Mouse (Mus musculus) heart, adult 9 months (tissue): ENCODE data around the gene Gm45194.

Source experiments
- DNase-seq, 2 experiments: peaks; one replicate each; pipeline ENCODE4 v3.0.0; 2022; ENCODE audit warnings: low spot score in 2 of 2

The Gm45194 gene

DNA sequence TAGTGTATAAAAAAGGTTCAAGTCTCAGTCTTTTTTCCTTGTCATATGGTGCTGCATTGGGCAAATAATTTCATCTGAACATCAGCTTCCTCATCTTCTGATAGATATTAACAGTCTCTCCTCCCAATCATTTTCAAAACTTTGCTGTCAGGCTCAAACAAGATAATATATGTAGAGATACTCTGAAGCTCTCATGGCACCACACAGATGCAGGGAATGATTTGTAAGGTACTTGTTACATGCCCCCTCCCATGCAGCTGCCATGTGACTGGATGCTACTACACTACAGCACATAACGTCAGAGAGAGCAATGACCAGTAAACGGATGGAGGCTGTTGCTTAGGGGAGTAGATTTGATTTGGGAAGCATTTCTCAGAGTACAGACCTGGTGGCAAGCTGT is at the start of gene Gm45194:
Gm45194 (plus strand) TSS at position 301 of the 400 bp plus-strand sequence.
- DNase-seq = no peak

- no peak for DNase-seq
These were observed 35.3 kb upstream of the Gm45194 start for GRCm38 (mm10) chrX:111855878-111856277.

- DNase-seq = no peak
These were observed 9.9 kb upstream of the Gm45194 start for GRCm38 (mm10) chrX:111881251-111881650.

DNA sequence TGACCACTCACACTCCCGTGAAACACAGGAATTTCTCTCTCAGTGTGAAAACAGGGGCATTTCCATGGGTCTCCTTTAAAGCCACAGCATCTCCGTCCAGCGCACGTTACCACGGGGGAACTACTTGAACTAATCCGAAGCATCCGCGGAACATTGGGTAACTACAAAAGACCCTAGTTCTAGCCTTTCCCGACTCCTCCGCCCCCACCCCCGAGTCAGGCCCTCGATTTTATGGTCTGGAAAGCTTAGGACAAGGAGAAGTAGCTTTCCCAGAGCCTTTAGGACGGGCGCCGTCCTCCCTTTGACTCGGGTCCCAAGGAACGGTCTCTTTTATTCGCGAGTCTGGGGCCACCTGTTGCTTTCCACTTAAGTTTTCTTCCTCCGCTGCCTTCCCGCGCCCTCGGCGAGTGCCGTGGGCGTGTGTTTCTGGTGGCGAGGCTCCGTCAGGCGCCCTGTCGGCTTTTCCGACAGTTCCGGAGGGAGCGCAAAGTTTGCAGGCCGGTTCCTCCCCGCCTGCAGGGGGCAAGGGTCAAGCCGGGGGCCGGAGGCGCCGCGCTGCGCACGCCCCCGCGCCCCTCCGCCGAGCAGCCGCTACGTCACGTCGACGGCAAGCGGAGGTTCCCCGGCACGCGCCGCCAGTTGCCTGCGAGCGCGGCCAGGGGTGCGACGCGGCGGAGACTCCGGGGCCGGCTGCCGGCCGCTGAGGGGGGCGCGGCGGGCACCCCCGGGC is 3.3 kb downstream of the Gm45194 start:
- no peak for DNase-seq

GRCm38 (mm10) chrX:111895084-111895779 is 4.0 kb downstream of the Gm45194 start:
- no peak for DNase-seq

DNA sequence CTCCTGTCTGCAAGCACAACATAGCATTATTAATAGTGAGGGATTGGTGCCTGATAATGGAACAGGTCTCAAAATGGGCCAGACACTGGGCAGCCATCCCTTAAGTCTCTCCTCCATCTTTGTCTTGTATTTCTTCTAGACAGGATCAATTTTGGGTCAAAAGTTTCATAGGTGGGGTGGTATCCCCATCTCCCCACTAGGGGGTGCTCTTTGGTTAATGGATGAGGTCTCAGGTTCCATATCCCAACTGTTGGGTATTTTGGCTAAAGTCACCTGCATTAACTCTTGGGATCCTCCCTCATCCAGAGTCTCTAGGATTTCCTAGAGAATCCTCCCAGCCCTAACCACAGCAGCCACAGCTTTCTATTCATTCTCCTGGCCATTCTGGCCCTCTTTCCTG is 26.2 kb downstream of the Gm45194 start:
- DNase-seq = no peak

DNA sequence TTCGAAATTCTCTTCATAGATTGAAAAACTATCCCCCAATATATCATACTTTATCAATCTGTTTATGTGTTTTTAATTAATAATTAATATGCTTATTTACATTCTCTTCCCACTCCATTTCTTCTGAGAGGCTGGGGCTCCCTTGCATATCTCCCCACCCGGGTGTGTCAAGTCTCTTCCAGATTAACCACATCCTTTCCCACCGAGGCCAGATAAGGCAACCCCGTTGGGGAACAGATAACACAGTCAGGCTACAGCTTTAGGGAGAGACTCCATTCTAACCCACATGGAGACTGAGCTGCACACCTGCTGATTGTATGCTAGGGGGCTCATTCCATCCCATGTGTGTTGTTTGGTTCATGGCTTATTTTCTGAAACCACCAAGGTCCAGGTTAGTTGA is 69.7 kb downstream of the Gm45194 start:
- no peak for DNase-seq

DNA sequence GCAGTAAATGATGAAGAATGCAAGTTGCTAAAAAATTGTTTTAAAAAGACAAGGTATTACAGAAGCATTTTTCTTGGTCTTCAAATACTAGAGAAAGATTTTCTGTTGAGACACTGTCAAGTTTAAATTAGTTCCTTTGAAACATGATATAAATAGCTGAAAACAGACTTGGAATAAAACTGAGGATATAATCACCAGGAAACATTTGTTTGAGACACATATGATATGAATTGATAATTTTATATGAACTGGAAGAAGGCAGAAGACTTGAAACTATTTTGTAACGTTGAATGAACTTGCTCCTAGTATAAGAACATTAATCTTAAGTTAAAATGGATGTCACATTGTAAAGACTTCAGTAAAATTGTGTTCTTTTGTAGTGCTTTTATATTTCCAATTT is 108.5 kb downstream of the Gm45194 start:
- no peak for DNase-seq

- DNase-seq = no peak
These were observed 119.5 kb downstream of the Gm45194 start, which contains the start of gene Tex16 for GRCm38 (mm10) chrX:112010707-112011106. Tex16 (plus strand) TSS chrX:112011007.

DNA sequence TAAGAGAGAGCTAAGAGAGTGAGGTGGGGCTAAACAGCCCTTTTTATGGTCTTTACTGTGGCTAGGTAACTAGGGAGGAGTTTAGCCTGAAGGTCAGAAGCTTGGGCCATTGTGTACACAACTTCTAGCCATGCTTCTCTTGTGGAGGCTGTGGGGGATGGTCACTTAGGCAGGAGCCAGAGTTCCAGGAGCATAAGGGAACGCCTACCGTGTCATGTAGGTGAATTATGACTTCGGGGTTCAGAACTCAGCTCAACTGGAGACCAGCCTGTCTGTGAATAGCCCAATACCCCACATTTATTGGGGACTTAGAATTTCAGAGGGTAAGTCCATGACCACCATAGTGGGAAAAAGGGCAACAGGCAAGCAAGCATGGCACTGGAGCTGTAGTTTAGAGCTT is 347.6 kb downstream of the Gm45194 start, which contains the start of gene 4933403O08Rik:
4933403O08Rik (plus strand) TSS at position 301 of the 400 bp plus-strand sequence.
- no peak for DNase-seq

DNA sequence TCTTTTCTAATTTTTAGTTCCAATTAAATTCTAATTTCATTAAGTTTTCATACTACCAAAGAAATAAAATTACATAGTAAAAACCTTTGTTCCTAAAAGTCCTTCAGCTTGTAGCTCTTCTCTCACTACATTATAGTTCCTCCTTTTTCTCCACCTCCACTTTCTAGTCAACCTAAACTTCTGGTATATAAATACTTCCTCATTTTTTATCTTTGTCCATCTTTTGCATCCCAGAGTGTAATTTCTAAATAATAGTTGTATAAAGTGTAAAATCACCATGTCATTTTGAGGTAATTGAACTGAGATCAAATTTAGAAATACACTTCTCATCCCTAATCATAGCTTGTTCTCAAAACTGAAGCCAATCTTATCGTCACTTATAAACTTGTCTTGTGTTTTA is 351.7 kb downstream of the Gm45194 start:
- no peak for DNase-seq

GRCm38 (mm10) chrX:112255513-112255912 is 364.3 kb downstream of the Gm45194 start:
- DNase-seq = no peak

DNA sequence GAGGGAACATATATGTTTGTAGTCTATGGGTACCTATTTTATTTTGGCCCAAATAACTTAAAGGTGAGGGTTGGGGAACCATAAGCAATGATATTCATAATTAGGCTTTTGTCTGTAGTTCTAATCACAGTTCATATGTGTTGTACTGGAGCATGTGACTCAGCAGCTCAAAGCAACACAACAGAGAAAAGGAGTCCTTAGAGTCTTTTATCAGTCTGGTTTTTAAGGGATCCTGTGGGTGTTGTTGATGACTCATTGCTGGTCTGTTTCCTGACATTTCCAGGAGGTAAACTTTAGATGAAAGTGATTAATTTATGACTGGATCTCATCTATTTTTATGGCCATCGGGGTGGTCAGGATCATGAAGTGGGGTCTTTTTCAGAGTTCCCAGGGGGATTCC is 382.4 kb downstream of the Gm45194 start:
- no peak for DNase-seq
